Mouse (Mus musculus) neural tube, embryonic 10.5 days (tissue): ENCODE measurements around the gene Lonp2.

ENCODE experiments used
- DNase-seq: peaks from one replicate; pipeline ENCODE4 v3.0.0-alpha.2; 2017; ENCODE audit warnings: low spot score; ENCODE audit errors: extremely low spot score

The Lonp2 gene

DNA sequence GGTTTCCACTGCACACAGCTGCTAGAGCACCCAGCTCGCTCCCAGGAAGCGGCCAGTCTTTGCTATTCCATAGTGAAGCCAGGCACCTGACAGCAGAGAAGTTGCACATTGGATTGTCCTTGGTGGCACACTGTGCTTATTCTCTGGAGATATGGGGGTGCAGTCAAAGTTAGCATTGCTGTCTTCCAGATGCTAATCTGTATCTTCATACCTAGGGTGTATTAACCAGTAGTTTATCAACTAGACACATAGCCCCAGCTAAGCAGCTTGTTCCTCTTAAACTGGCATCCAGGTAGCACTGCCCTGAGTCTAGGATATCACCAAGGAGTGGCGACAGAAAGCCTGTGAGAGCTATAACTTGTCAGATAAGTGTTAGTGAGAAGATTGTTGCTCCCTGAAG is 88.8 kb downstream of the Lonp2 start:
- DNase-seq, result no peak

DNA sequence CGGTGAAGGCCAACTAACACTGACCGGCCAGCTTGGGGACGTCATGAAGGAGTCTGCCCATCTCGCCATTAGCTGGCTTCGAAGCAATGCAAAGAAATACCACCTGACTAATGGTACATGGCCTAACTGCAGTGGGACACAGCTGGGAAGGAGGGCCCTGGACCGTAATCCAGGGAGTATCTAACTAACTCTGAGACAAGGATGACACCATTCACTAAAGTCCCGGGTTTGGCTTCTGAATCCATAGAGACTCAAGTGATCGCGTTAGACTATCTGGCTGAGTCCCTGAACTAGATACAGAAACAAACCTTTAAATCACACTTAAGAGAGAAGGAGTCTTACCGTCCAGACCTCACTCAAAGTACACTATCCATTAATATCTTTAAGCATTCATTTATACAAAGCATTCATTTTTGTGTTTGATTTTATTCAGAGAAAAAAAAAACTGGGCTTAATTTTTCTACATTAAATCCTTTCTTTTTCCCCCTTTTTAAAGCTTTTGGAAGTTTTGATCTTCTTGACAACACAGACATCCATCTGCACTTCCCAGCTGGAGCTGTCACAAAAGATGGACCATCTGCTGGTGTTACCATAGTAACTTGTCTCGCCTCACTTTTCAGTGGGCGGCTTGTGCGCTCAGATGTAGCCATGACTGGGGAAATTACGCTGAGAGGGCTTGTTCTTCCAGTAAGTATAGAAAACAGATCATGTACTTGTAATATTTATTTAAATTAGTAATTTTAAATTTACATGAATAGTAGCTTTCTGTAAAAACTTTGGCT is 89.8 kb downstream of the Lonp2 start:
- peak; percentile 45 for DNase-seq

DNA sequence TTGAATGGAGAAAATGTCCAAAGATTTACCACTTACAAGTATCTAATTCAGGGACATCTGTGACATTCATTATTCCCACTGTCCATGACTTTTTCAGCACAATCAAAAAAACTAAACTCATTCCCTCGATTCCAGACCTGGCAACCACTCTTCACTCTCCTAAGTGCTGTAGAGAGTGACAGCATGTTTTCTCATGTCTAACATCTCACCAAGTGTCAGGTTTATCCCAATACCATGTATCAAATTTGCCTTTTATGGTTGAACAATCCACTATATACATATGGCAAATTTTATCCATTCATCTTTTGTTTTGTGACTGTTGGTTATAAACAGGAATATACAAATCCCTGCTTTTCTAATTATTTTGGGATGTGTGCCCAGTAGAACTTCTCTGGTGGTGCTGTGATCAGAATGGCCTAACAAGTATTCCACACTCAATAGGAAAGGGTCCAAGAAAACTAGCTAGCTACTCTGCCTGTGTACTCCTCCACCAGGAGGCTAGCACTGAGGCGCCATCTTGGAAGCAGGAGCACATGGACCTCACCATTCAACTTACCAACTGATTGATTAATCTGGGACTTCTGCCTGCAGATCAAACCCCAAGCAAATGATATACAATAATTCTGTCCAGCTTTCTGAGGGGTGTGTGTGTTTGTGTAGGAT is 94.6 kb downstream of the Lonp2 start:
- no peak for DNase-seq

DNA sequence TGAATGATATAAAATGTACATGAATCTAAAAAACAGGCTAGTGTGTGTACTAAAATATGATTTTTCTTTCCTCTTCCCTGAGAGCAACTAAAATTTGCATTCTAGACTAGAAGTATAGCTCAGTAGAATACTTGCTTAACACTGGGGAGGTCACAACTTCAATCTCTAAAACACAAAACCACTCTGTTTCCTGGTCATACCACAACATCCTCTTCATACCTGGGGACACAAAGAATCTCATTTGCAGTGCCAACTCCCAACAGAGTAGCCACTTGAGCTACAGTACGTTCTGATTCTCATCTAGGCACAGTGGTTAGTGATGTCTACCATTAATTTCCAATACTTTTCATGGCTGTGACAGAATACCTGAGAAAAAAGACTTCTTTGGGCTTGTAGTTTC is 95.5 kb downstream of the Lonp2 start:
- DNase-seq, result no peak

DNA sequence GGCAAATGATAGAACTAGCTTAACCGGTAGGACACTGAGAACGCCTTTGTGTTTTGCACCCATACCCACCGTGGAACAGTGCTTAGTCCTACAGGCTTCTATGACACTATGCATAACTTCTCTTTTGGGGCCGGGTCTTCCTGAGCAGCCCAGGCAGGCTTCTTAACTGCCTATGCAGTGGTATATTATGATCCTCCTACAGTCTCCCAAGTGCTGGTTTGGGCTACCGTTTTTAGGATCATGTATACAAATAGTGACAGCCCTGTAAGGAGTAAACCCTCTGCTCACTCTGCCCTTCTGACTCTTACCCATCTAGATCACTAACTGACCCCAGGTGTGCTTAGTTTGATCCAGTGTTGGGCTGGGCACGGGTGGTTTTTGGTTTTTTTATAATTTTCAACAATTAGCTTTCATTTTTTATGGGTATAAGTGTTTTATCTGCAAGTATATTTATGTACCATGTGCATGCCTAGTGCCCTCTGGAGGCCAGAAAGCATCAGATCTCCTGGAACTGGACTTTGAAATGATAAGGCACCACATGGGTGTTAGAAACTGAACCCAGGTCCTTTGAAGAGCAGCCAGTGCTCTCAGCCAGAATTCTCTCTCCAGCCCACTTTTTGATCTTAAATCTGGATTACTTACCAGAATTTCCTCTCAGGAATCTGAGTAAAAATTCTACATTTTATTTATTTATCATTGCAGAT is 97.1 kb downstream of the Lonp2 start:
- no peak for DNase-seq

DNA sequence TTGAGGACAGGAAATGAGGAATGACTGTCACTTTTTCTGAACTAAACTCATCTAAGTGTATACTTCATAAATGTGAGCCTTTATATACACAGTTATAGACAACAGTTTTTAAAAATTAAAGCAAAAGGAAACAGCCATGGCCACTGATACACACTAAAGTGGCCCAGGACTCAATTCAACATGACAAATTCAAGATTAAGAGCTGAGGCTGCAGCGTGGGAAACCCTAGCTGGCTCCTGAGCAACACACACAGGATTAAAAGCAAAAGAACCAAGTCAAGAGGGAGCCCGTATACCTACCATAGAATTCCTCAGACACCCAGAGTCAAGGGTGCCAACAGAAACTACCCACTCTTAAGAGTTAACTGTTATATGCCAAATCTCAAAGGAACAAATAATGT is 97.6 kb downstream of the Lonp2 start:
- DNase-seq, result no peak

DNA sequence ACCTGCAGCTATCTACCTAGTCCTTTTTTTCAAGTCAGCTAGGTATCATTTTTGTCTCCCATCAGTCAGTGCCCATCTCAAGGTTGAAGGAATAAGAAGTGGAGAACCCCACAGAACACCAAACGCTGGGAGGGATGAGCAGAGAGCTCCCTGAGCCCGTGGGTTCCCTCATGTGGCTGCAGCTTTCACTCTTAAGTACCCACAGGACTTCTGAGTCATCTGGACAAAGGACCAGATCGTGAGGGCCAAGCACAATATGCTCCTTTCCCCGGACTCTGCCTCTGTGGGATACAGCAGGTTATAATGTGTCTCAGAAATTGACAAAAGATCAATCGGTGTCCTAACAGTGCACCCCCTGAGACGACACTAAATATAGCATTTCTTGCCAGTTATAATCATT is 103.1 kb downstream of the Lonp2 start:
- no peak for DNase-seq

DNA sequence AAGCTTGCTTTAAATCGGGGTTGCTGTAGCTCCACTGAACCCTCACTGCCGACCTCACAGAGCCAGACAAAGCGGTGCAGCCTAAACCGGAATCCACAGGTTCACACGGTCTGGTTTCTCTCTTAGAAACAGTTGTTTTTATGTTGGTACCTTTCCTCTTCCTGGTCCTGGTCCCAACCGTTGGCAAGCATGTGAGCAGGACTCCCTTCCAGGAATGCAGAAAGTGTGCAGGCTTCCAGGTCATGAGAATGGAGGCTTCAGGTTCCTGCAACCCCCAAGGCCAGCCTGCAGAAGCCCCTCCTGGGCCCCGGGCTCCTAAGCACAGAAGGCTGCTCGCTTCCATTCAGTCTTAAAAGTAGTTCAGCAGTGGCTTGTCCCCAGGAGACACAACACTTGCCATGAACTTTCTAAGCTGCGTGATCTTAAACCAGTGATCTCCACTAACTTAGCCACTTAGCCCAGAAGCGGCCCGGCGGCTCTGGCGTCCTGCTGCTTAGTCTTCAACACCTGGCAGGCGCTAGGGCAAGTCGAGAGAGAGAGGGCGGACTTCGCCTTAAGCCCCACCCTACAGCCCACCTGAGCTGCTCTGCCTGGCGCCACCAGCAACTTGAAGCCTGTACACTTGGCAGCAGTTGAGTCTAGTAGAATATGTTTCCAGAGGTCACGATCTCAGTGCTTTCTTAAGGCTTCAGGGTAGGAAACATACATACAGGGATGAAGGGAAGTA is 104.5 kb downstream of the Lonp2 start:
- no peak for DNase-seq

DNA sequence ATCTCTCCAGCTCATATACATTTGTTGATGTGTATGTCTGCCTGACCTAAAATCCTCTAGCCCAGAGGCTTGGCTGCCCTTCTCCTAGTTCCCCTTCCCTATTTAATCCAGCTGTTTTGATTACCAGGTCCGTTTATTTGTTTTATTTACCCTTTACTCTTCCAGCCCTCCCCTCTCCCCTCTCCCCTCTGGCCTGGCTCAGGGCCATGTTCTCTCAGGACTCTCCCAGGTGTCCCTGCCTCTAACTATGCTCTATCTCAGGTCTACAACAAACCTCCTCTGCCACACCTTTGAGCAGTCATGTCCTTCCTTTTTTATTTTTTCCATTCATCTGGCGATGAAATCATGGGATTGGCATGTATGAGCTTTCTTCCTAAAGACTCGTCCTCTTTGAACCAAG is 106.5 kb downstream of the Lonp2 start:
- no peak for DNase-seq

DNA sequence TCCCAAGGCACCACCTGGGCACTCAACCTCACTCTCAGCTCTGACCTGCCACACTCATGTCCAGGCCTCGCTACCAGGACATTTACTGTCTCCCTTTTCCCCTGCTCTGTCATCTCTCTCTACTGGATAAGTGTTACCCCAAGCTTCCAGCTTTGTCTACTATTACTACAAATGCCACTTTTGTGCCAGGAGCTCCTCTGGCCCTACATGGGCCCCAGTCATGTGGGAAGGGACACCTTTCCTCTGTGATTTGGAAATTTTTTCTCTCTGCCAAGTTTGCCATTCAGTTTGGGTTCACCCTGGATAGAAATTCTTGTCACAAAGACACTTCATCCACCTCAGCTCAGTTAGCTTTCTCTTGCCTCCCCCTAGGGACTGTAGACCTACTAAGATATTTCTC is 107.0 kb downstream of the Lonp2 start:
- DNase-seq, result no peak

DNA sequence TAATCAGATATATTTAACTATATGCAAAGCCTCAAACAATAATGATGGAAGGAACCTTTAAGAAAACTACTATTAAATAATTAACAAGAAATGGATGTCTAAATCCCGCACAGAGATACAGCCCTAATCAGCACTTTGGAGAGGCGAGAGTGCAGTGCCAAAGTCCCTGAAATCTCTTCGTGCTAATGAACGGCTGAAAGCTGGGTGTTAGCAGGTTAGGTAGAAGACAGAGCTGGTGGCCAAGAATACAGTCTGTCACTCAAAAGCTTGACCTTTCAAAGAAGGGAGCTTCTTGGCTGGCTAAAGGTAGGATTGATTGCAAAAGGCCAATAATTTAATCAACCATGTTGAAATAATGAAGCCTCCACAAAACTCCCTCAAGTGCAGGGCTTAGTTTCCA is 110.3 kb downstream of the Lonp2 start:
- no peak for DNase-seq

DNA sequence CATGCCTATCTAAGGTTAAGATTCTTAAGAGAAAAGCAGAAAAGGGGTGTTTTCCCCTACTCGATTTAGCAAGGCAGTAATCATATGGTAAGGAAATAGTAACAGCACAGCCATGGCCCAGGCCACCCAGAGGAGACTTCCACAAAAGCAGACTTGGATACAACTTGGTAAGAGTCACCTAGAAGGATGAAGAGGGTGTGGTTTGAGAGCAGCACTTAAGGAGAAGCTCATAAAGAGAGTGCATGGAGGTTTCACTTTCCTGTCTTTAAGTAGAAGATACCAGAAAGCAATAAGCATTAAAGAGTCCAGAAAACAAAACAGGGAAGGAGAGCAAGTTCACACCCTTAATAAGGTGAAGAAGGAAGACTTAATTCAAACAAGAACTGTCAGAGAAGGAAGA is 111.1 kb downstream of the Lonp2 start:
- no peak for DNase-seq

DNA sequence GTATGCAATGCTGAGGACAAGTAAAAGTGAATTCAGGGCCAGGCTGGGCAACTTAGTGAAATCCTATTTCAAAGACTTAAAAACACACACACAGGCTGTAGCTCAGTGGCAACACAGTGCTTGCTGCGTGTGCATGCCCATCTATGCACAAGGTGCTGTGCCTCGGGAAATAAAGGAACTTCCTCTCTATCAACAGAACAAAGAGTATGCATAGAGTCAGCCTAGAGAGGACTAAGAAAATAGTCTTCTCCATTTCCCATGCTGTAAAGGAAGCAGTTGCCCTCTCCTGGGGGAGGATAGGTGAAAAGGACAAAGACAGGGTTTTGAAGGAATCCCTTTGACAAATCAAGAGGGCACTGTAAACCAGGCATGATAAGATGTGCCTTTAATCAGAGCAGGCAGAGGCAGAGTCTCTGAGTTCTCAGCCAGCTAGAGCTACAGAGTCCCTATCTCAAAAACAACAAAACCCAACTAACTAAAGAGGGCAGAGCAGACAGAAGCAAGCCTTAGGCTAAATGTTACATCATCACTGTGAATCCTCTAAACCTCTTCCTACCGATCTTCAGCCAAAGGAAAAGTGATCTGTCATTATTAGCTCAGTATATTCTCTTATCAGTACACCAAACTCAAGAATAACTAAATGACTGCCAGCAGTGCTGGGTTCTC is 111.7 kb downstream of the Lonp2 start:
- no peak for DNase-seq

DNA sequence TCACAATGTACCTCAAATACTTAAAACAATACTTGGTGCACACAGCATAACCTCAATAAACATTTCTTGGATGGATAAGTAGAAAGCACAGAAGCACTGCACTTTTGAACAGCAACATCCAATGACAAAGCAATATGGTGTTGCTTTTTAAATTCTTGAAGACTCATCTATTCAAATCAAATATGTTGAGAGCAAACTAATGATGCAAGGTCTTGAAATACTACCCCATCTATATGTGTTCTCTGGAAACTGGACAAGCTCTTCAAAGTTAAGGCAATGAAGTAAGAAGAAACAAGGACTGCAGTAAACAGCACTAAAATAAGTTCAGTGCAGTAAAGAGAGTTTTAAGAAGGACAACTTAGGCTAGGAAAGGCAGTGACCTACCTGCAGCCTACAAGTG is 117.1 kb downstream of the Lonp2 start:
- no peak for DNase-seq

DNA sequence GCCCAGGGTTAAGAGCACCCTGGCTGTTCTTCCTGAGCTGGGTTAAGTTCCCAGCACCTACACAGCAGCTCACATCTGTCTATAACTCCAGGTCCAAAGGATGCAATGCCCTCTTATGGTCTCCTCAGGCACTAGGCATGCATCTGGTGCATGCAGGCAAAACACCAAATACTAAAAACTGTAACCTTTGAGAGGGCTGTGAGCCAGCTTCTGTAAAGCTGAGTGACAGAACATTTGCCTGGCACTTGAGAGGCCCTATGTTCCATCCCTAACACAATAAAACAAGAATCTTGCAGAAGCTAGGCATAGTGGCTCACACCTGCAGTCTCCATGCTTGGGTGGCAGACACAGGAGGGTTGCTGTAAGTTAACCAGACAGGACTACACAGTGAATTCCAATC is 117.8 kb downstream of the Lonp2 start:
- no peak for DNase-seq

DNA sequence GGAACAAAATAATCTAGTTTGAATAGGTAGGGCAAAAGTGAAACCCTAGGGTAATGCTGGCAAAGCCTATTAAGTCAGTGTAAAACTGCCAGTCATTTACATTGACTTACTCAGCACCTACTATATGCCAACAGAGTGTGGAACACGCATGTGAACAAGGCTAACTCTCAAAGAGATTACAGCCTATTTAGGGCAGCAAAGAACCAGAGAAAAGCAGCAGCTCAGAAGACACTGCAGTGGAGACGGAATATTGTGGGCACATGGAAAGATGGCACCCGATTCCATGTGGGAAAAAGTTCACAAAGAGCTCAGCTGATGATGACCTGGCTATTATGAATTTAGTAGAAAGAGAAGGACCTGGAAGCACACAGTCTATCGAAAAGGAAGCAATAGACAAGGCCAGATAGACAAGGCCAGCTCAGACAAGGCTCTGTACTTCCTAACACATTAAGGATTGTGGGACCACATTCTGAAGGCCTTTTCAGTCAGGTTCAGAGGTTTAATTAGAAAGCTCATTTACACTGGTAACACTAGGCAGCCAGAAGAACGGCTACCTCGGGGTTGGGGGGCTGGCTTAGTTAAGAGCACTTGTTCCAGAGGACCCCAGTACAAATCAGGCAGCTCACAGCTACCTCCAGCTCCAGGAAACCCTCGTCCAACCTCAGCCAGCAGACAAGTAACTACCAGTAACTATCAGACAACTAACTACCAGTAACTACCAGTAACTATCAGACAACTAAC is 118.9 kb downstream of the Lonp2 start:
- no peak for DNase-seq

DNA sequence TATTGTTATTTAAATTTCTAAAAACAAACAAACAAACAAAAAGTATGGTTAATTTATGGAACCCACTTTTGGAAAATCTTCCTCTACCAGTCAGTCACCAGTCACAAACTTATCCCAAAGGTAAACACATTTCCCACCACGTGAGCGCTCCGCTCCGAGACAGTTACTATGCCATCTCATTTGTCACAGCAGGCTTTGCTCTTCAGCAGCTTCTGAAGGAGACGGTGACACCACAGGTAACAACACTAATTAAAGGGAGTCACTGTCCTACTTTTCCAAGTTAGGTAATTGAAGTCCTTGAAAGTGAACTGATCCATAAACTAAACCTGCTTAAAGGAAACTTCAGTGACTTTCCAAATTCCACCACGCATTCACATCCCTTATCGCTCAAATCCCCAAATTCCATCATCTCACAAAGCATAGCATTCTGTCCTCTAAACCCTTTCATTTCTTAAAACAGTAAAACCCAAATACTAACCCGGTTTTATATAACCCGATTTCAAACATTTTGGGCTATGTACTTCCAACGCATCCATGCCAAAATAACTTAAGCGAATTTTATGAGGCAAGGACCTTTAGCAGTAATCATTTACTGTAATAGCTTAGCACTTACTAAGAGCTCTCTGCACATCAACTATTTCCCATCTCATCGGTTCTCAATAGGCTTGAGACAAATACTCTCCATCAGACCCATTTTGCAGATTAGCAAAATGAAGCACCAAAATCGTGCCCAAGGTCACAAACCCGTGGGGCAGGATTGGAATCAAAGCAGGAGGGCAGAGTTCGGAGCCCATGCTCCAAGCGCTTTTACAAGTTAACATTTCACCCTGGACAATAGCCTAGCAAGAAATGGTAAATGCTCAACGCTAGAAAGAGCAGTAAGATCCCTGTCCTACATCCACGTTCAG is 120.7 kb downstream of the Lonp2 start:
- no peak for DNase-seq

DNA sequence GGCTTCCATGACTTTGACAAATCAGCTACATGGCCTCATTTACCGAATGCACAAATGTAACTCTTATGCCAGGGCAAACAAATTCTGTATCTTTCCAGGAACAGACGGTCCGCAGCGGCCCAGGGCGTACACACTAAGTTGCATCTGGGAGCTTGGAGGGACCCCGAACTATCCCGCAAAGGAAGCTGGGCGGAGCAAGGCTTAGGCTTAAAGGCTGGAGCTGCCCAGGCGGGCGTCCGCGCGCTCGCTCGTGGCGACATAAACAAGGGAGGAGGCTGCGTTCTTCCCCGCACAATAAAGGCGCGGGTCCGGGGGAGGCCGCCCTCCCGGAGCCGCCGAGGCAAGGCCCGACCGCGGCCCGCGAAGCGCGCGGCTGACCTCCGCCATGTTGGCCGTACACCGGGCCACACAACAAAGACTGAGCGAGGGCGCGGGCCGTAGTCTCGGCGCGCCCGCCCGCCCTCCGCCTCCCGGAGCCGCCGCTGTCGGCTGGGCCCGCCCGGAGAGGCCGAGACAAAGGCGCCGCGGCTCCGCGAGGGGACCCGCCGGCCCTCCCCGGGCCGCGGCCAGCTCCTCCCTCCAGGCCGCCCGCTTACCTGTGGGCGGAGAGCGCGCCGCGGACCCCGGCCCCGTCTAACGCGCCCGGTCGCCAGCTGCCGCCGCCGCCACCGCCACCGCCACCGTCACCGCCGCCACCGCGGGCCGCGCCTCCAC is 121.5 kb downstream of the Lonp2 start, which contains the start of the genes Gm10638 and Siah1a:
Gm10638 (plus strand) TSS at position 479 of the 714 bp plus-strand sequence.
Siah1a (minus strand) TSS at position 714 of the 714 bp plus-strand sequence.
- DNase-seq, result peak; percentile 83
